Mouse (Mus musculus) embryo, embryonic 10.5 days (tissue): ENCODE measurements around the gene Cers5.
"Not testable (repeated sequence)": the region's sequence is repeated elsewhere in the genome, so short reads cannot be mapped to it uniquely, and the experiment has no call there.

Experiments
- DNase-seq: peaks from one replicate; pipeline ENCODE4 v3.0.0-alpha.2; 2015; ENCODE audit warnings: low spot score

Gene Cers5

GRCm38 (mm10) chr15:99708176-99708575 is 64.5 kb downstream of the Cers5 start:
- DNase-seq, result no peak

GRCm38 (mm10) chr15:99705440-99706048 is 67.1 kb downstream of the Cers5 start, which contains the start of gene Gm17349:
Gene Gm17349, minus strand, starts transcription at chr15:99705490.
- DNase-seq, result peak; percentile 84

GRCm38 (mm10) chr15:99704881-99705280 is 67.8 kb downstream of the Cers5 start:
- DNase-seq, result no peak

GRCm38 (mm10) chr15:99704041-99704681 is 68.5 kb downstream of the Cers5 start:
- no peak for DNase-seq

GRCm38 (mm10) chr15:99703676-99704040 is 69.0 kb downstream of the Cers5 start:
- no peak for DNase-seq

GRCm38 (mm10) chr15:99703104-99703503 is 69.6 kb downstream of the Cers5 start:
- DNase-seq, result no peak

- DNase-seq, result peak; percentile 97
Observed at GRCm38 (mm10) chr15:99701999-99702900, 70.4 kb downstream of the Cers5 start, which contains the start of gene Smarcd1. Gene Smarcd1, plus strand, starts transcription at chr15:99702129.

- DNase-seq, result not testable (repeated sequence)
Observed at GRCm38 (mm10) chr15:99701640-99701998, 71.1 kb downstream of the Cers5 start.

GRCm38 (mm10) chr15:99700219-99701106 is 72.2 kb downstream of the Cers5 start:
- DNase-seq, result no peak

GRCm38 (mm10) chr15:99699715-99700114 is 73.0 kb downstream of the Cers5 start:
- no peak for DNase-seq

GRCm38 (mm10) chr15:99698533-99699085 is 74.1 kb downstream of the Cers5 start:
- DNase-seq, result no peak

GRCm38 (mm10) chr15:99697309-99697708 is 75.4 kb downstream of the Cers5 start:
- DNase-seq, result no peak

- DNase-seq, result no peak
Observed at GRCm38 (mm10) chr15:99691976-99692375, 80.7 kb downstream of the Cers5 start.

- no peak for DNase-seq
Observed at GRCm38 (mm10) chr15:99690924-99691323, 81.8 kb downstream of the Cers5 start.

GRCm38 (mm10) chr15:99688712-99689111 is 84.0 kb downstream of the Cers5 start:
- DNase-seq, result peak; percentile 86
